Mouse (Mus musculus) hindbrain, embryonic 15.5 days (tissue): ENCODE measurements around the gene Larp1. TPM values are rescaled to one million over a fixed set of nuclear protein-coding genes. Genes with fewer than 3 reads are reported as not detected.

Source experiments
- ATAC-seq: fragments of 200-750 bp; cut with Nextera tagmentation; 2 replicates; pipeline ENCODE4 v1.8.0; 2017; ENCODE audit warnings: low read depth, moderate number of reproducible peaks, moderate TSS enrichment; ENCODE audit not compliant: low FRiP score
- H3K27ac ChIP-seq: fragments of 300-500 bp; sonication (generic); replicated peaks from 2 replicates; pipeline ENCODE4 v1.5.1; 2015; ENCODE audit warnings: mild to moderate bottlenecking, inconsistent platforms
- H3K27me3 ChIP-seq: fragments of 300-500 bp; sonication (generic); 2 replicates; pipeline ENCODE4 v1.6.1; 2015; ENCODE audit warnings: control low read depth, inconsistent platforms
- H3K36me3 ChIP-seq: fragments of 300-500 bp; sonication (generic); 2 replicates; pipeline ENCODE4 v1.6.1; 2015; ENCODE audit warnings: control low read depth, inconsistent platforms
- H3K4me1 ChIP-seq: fragments of 300-500 bp; sonication (generic); replicated peaks from 2 replicates; pipeline ENCODE4 v1.6.1; 2015; ENCODE audit warnings: control low read depth, inconsistent platforms
- H3K4me2 ChIP-seq: fragments of 300-500 bp; sonication (generic); 2 replicates; pipeline ENCODE4 v1.6.1; 2015; ENCODE audit warnings: moderate library complexity, mild to moderate bottlenecking, inconsistent platforms
- H3K4me3 ChIP-seq: fragments of 300-500 bp; sonication (generic); 2 replicates; pipeline ENCODE4 v1.5.1; 2015; ENCODE audit warnings: mild to moderate bottlenecking, inconsistent platforms
- H3K9ac ChIP-seq: fragments of 300-500 bp; sonication (generic); 2 replicates; pipeline ENCODE4 v1.6.1; 2015; ENCODE audit warnings: inconsistent platforms
- H3K9me3 ChIP-seq: fragments of 300-500 bp; sonication (generic); 2 replicates; pipeline ENCODE4 v1.6.1; 2016; ENCODE audit warnings: control low read depth, inconsistent platforms
- WGBS: fragments of 180-500 bp; shearing (Covaris S2); methylation state at CpG from one replicate; pipeline ENCODE4 v1.1.7; 2015; 5-methylcytosine and 5-hydroxymethylcytosine counted together
- polyA plus RNA-seq: library from polyadenylated mRNA; unstranded; fragments of >200 nt; fragmentation: Nextera tagmentation; extraction: Ambion mirVana; gene quantifications from 2 replicates; pipeline ENCODE4 v1.2.1, GENCODE M21; 2015

The Larp1 gene
- polyA plus RNA-seq, result 20.6 and 22.4 TPM in 2 replicates

DNA sequence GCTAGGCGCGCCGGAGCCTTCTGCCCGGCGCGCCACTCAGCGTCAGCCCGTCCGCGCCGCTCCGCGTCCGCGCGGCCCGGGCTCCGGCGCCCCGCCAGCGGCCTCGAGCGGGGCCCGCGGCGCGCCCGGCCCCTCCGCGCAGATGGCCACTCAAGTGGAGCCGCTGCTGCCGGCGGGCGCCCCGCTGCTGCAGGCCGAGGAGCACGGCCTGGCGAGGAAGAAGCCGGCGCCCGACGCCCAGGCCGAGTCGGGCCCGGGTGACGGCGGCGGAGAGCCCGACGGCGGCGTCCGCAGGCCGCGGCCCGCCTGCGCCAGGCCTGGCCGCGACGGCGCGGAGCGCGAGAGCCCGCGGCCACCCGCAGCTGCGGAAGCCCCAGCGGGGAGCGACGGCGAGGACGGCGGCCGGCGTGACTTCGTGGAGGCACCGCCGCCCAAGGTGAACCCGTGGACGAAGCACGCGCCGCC is at the start of gene Larp1:
Larp1 (plus strand) TSS at position 14 of the 465 bp plus-strand sequence.
- peak within 1 kb of the TSS; percentile 95 for H3K27ac ChIP-seq
- peak; percentile 31 for ATAC-seq
- no peaks in the 10 kb centered on the region for H3K36me3 ChIP-seq
- H3K27me3 ChIP-seq, result no peaks in the 10 kb centered on the region
- no peaks in the 10 kb centered on the region for H3K9me3 ChIP-seq
- WGBS, result 0% methylated on average over 61 of the region's 84 CpGs
- peak within 1 kb of the TSS; percentile 71 for H3K4me3 ChIP-seq
- H3K9ac ChIP-seq, result peak within 1 kb of the TSS; percentile 86
- peak within 1 kb of the TSS; percentile 87 for H3K4me2 ChIP-seq
- H3K4me1 ChIP-seq, result peaks cover 31% of the 10 kb centered on the region

- Histone ChIP-seq H3K4me1 (peaks cover 15% of the 10 kb centered on the region), H3K36me3 (no peaks in the 10 kb centered on the region), H3K27me3 (no peaks in the 10 kb centered on the region), H3K27ac (no peak overlapping the region), H3K9me3 (no peaks in the 10 kb centered on the region), H3K4me3 (no peak overlapping the region), H3K9ac (no peak overlapping the region), H3K4me2 (no peak overlapping the region)
- 84% methylated on average over 2 of the region's 2 CpGs for WGBS
- ATAC-seq, result no peak
Observed at GRCm38 (mm10) chr11:57959924-57960323, 48.9 kb upstream of the Larp1 start.

GRCm38 (mm10) chr11:57962382-57963285 is 46.2 kb upstream of the Larp1 start:
- no peaks in the 10 kb centered on the region for H3K27me3 ChIP-seq
- peak overlapping the region; percentile 73 for H3K9ac ChIP-seq
- H3K27ac ChIP-seq, result peak overlapping the region; percentile 91
- H3K4me1 ChIP-seq, result peaks cover 15% of the 10 kb centered on the region
- peak overlapping the region; percentile 82 for H3K4me2 ChIP-seq
- H3K9me3 ChIP-seq, result no peaks in the 10 kb centered on the region
- peak; percentile 92 for ATAC-seq
- WGBS, result under 1% methylated on average over 34 of the region's 40 CpGs
- H3K36me3 ChIP-seq, result no peaks in the 10 kb centered on the region
- H3K4me3 ChIP-seq, result peak overlapping the region; percentile 52

DNA sequence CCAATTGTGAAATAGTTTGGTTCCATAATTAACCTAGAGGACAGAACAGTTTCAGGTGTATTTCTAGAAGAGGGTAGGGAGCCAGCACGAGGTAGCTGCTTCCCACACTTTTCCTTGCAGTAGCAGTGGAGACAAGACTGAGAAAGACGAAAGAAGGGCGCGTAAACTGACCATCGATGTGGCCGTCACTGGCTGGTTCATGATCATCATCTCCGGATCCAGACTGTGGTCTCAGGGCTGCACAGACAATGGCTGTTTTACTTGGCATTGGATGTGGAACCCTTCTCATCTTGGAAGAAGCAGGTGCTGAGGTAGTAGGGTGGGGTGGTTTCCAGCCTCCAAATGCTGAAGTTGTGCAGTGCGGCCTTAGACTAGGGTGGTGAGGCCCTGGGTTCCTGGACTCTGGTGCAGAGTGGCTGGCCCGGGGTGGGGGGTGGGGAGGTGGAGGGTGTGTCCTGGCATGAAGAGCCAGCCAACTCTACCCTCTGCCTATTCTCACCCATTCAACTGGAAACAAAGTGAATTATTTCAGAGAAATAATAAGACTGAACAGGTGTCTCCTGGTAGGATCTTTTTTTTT is 45.5 kb upstream of the Larp1 start:
- Histone ChIP-seq H3K9ac (peak overlapping the region; percentile 73), H3K4me3 (peak overlapping the region; percentile 52), H3K27me3 (no peaks in the 10 kb centered on the region), H3K36me3 (no peaks in the 10 kb centered on the region), H3K4me2 (peak overlapping the region; percentile 82), H3K27ac (no peak overlapping the region), H3K9me3 (no peaks in the 10 kb centered on the region), H3K4me1 (peaks cover 15% of the 10 kb centered on the region)
- WGBS, result 40% methylated on average over 9 of the region's 9 CpGs
- ATAC-seq, result no peak

DNA sequence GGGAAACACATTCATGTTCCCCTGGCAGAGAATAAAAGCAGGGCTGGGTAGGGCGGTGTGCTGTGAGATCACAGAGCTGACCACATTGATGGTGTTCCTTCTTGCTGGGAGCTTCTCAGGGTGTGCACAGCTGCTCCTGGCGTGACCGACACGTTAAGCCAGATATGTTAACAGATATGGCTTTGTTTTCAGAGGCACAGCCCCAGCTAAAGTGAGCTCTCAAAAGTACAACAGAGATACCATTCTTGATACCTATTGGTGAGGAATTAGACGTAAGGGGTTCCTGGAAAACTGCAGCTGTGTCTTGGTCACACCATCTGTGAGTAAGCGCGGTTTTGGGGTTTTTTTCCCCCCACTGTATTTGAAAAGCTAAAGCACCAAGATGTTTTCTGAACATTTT is 42.2 kb upstream of the Larp1 start:
- Histone ChIP-seq H3K9me3 (no peaks in the 10 kb centered on the region), H3K4me1 (peaks cover 15% of the 10 kb centered on the region), H3K27me3 (no peaks in the 10 kb centered on the region), H3K9ac (no peak overlapping the region), H3K4me2 (no peak overlapping the region), H3K36me3 (no peaks in the 10 kb centered on the region), H3K4me3 (no peak overlapping the region), H3K27ac (no peak overlapping the region)
- ATAC-seq, result no peak
- 66% methylated on average over 7 of the region's 7 CpGs for WGBS

- no peak for ATAC-seq
- Histone ChIP-seq H3K9me3 (no peaks in the 10 kb centered on the region), H3K4me1 (0 out of 2 replicates have a peak, but pooled peaks cover 3% of the 10 kb centered on the region), H3K4me3 (no peak overlapping the region), H3K9ac (no peak overlapping the region), H3K4me2 (no peak overlapping the region), H3K27me3 (no peaks in the 10 kb centered on the region), H3K27ac (no peak overlapping the region), H3K36me3 (no peaks in the 10 kb centered on the region)
- WGBS, result 74% methylated on average over 5 of the region's 5 CpGs
Observed at GRCm38 (mm10) chr11:57968301-57968700, 40.6 kb upstream of the Larp1 start.

DNA sequence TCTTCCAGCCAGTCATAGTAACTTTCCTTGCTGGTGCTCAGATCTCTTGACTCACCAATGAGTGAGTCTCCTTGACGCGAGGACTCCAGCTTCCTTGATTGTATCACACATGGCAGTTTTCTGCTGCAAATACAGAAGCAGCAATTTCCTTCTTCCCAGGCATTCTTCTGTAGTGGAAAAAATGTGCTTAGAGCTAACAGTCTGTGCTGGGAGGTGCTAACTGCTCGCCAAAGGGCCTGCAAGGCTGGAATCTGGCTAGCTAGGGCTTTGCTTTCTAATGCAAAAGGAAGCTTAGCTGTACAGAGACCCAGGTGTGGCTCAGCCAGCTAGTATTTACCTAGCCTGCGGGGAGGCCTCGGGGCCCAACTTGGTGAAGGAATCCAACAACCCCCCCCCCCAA is 38.3 kb upstream of the Larp1 start:
- Histone ChIP-seq H3K36me3 (no peaks in the 10 kb centered on the region), H3K9ac (no peak overlapping the region), H3K4me2 (no peak overlapping the region), H3K4me3 (no peak overlapping the region), H3K9me3 (no peaks in the 10 kb centered on the region), H3K27ac (no peak overlapping the region), H3K4me1 (no peaks in the 10 kb centered on the region), H3K27me3 (no peaks in the 10 kb centered on the region)
- ATAC-seq, result no peak
- 31% methylated on average over 5 of the region's 5 CpGs for WGBS

DNA sequence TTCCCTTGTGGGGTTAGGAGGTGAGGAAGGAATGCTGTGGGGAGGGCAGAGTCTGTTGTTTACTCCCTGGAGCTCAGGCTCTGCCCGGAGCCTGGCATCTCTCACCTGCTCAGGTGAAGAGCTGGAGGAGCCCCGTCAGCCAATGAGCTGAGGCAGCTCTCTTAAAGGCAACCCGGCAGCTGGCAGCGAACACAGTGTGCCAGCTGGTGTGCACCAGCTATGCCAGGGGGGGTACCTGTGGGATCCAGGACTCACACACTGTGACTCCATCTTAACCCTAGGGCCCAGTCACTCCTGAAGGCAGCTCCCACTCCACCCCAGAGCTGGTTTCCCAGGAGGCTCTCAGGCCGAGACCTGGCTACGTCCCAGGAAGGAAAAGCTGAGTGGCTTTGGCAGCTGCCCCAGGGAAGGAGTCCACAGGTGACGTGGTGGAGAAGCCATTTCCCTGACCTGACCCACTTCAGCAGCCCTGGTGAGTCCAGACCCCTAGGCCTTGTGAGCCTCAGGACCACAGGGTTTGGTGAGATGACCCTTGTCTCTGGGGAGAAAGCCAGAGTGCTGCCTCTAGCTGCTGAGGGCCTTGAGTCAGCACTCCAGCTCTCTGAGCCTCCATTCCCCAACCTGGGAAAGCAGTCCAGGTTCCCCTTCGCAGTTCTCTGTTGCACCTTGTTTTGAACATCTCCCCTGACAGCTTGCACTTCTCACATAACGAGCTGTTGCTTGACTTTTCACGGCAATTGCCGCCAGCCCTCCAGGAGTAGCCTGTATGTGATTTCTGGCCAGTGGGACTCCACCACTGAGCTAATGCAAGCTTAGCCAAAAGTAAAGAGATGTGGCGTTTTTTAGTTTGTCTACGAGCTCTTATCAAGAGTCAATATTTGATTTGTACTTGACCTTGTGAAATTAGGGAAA is 35.6 kb upstream of the Larp1 start:
- H3K4me1 ChIP-seq, result no peaks in the 10 kb centered on the region
- 77% methylated on average over 13 of the region's 13 CpGs for WGBS
- no peak overlapping the region for H3K4me2 ChIP-seq
- no peaks in the 10 kb centered on the region for H3K27me3 ChIP-seq
- no peaks in the 10 kb centered on the region for H3K9me3 ChIP-seq
- H3K9ac ChIP-seq, result no peak overlapping the region
- H3K27ac ChIP-seq, result no peak overlapping the region
- H3K4me3 ChIP-seq, result no peak overlapping the region
- H3K36me3 ChIP-seq, result no peaks in the 10 kb centered on the region
- ATAC-seq, result no peak

GRCm38 (mm10) chr11:57973913-57974234 is 35.0 kb upstream of the Larp1 start:
- ATAC-seq, result no peak
- Histone ChIP-seq H3K4me3 (no peak overlapping the region), H3K27me3 (no peaks in the 10 kb centered on the region), H3K4me2 (no peak overlapping the region), H3K4me1 (no peaks in the 10 kb centered on the region), H3K36me3 (no peaks in the 10 kb centered on the region), H3K27ac (no peak overlapping the region), H3K9me3 (no peaks in the 10 kb centered on the region), H3K9ac (no peak overlapping the region)
- WGBS, result 75% methylated on average over 9 of the region's 9 CpGs

DNA sequence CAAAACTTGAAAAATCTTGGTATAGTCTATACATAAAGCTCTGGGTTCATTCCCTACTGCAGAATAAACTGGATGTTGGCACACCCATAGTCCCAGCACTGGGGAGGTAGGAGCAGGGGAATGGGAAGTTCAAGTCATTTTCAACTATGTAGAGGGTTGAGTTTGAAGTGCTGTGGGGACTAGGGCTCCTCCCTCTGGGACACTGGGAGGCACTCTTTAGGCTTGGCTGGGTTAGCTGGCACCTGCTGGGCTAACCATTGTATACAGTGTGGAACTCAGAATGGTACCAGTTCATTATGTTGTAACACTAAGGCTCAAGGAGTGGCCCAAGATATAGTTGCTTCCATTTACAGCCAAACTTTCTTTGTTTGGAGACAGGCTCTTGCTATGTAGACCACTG is 33.0 kb upstream of the Larp1 start:
- H3K27me3 ChIP-seq, result no peaks in the 10 kb centered on the region
- ATAC-seq, result no peak
- no peak overlapping the region for H3K4me2 ChIP-seq
- no peaks in the 10 kb centered on the region for H3K36me3 ChIP-seq
- H3K4me1 ChIP-seq, result no peaks in the 10 kb centered on the region
- H3K9me3 ChIP-seq, result no peaks in the 10 kb centered on the region
- no peak overlapping the region for H3K9ac ChIP-seq
- no peak overlapping the region for H3K27ac ChIP-seq
- H3K4me3 ChIP-seq, result no peak overlapping the region

DNA sequence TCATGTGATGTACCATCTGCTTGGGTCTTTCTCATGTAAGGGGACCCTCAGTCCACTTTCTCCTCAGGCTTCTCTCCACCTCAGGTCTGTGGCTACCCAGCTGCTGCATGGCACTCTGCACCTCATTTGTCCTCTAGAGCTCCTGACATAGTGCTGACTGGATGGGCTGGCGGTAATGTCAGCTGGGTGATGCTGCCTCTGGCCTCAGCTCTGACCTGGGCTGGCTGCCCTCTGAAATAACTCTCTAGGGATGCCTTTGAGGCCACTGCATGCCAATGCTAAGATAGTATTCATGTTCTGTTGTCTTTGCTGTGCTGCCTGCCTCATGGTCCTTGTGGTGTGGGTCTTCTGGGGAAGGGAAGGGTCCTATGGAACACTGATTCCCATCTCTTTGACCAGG is 31.2 kb upstream of the Larp1 start:
- WGBS, result 87% methylated on average over 1 of the region's 1 CpGs
- no peak overlapping the region for H3K4me3 ChIP-seq
- H3K4me1 ChIP-seq, result no peaks in the 10 kb centered on the region
- H3K27me3 ChIP-seq, result no peaks in the 10 kb centered on the region
- no peak overlapping the region for H3K4me2 ChIP-seq
- H3K36me3 ChIP-seq, result no peaks in the 10 kb centered on the region
- ATAC-seq, result no peak
- H3K27ac ChIP-seq, result no peak overlapping the region
- H3K9me3 ChIP-seq, result no peaks in the 10 kb centered on the region
- no peak overlapping the region for H3K9ac ChIP-seq

GRCm38 (mm10) chr11:57979621-57980020 is 29.2 kb upstream of the Larp1 start:
- Histone ChIP-seq H3K27me3 (no peaks in the 10 kb centered on the region), H3K27ac (no peak overlapping the region), H3K4me2 (no peak overlapping the region), H3K4me1 (no peaks in the 10 kb centered on the region), H3K36me3 (no peaks in the 10 kb centered on the region), H3K9ac (no peak overlapping the region), H3K4me3 (no peak overlapping the region), H3K9me3 (no peaks in the 10 kb centered on the region)
- WGBS, result 86% methylated on average over 6 of the region's 6 CpGs
- ATAC-seq, result no peak
